Mouse (Mus musculus): Measurements from ENCODE around the gene Dpp6. TPM values are rescaled to one million over a fixed set of nuclear protein-coding genes. Genes with fewer than 3 reads are reported as not detected.

The Dpp6 gene
- total and polyA plus RNA-seq, 3 experiments = not detected

DNA sequence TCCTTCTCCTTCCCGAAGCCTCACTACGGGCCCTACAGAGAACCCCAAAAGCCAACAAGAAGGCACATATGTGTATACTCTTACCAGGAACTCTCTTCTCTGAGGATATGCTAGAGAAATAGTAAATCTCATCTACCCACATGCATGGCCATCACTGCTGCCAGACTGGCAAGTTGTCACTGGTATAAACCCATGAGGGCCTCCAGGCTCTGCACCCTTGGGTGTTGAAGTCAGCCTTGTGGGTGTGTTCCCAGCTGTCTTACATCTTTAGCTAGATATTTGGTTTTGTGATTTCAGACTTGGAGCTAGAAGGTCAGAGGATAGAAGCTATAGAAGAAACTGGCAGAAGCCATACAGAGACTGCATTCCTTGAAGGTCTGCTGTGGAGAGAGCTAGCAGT is 842.0 kb downstream of the Dpp6 start:
- no peak for DNase-seq (ENCODE audit: low read depth, low spot score)
- Histone ChIP-seq H3K36me3 (ENCODE audit: control insufficient read depth in 1 of 2, insufficient read depth in 2 of 2, low read length in 2 of 2) (no peaks in the 10 kb centered on the region), H3K4me1 (ENCODE audit: control insufficient read depth in 1 of 2, insufficient read depth in 2 of 2, low read length in 2 of 2) (no peaks in the 10 kb centered on the region), H3K9me3 (replicated peaks; ENCODE audit: insufficient read depth, low read length) (no peaks in the 10 kb centered on the region), H3K27ac (ENCODE audit: control insufficient read depth, low read depth, low read length) (no peak overlapping the region), H3K4me3 (ENCODE audit: control insufficient read depth in 1 of 2, insufficient read depth in 1 of 2, low read depth in 2 of 2, low read length in 2 of 2) (no peak overlapping the region), H3K27me3 (ENCODE audit: control insufficient read depth in 1 of 2, insufficient read depth in 2 of 2, low read length in 2 of 2) (no peaks in the 10 kb centered on the region), H3K9ac (ENCODE audit: control insufficient read depth, low read depth, low read length, poor library complexity, severe bottlenecking) (no peak overlapping the region), H3K79me2 (ENCODE audit: control insufficient read depth, insufficient read depth, low read length, poor library complexity) (no peaks in the 10 kb centered on the region)
- no peak for TF ChIP-seq RAD21 (IDR thresholded peaks at IDR 0.05; ENCODE audit: low read depth, low read length)
- no peak for TF ChIP-seq GATA1 (IDR thresholded peaks at IDR 0.05; ENCODE audit: low read depth, low read length)
- TF ChIP-seq MAX (IDR thresholded peaks at IDR 0.05; ENCODE audit: low read length) = no peak
- TF ChIP-seq NRF1 (IDR thresholded peaks at IDR 0.05; ENCODE audit: insufficient read depth, low read depth, low read length, poor library complexity, severe bottlenecking) = no peak

DNA sequence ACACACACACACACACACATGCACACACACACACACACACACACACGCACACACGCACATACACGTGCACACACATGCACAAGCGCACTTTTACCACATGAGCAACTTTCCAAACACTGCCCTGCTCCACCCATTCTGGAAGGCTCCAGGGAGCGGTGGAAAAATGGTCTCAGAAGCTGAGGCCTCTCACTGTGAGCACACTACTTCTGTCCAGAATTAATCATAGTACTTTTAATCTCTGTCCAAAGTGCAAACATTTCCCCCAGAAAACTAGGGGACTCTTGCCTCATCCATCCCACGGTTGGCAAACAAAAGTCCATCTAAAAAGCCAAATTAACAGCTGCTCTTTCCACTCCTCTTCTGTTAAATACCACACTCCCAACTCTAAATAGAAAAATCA is 842.8 kb downstream of the Dpp6 start:
- no peak overlapping the region for H3K4me3 ChIP-seq (ENCODE audit: control insufficient read depth in 1 of 2, insufficient read depth in 1 of 2, low read depth in 2 of 2, low read length in 2 of 2)
- H3K79me2 ChIP-seq (ENCODE audit: control insufficient read depth, insufficient read depth, low read length, poor library complexity) = no peaks in the 10 kb centered on the region
- H3K9ac ChIP-seq (ENCODE audit: control insufficient read depth, low read depth, low read length, poor library complexity, severe bottlenecking) = no peak overlapping the region
- H3K36me3 ChIP-seq (ENCODE audit: control insufficient read depth in 1 of 2, insufficient read depth in 2 of 2, low read length in 2 of 2) = no peaks in the 10 kb centered on the region
- H3K27me3 ChIP-seq (ENCODE audit: control insufficient read depth in 1 of 2, insufficient read depth in 2 of 2, low read length in 2 of 2) = no peaks in the 10 kb centered on the region
- no peaks in the 10 kb centered on the region for H3K4me1 ChIP-seq (ENCODE audit: control insufficient read depth in 1 of 2, insufficient read depth in 2 of 2, low read length in 2 of 2)
- H3K9me3 ChIP-seq (replicated peaks; ENCODE audit: insufficient read depth, low read length) = no peaks in the 10 kb centered on the region
- H3K27ac ChIP-seq (ENCODE audit: control insufficient read depth, low read depth, low read length) = no peak overlapping the region
- TF ChIP-seq UBTF (IDR thresholded peaks at IDR 0.05; ENCODE audit: borderline replicate concordance, insufficient read depth, low read depth, low read length) (no peak), POLR2AphosphoS2 (IDR thresholded peaks at IDR 0.05; ENCODE audit: low read length) (no peak), TCF12 (IDR thresholded peaks at IDR 0.05; ENCODE audit: low read depth, low read length) (no peak), CHD2 (IDR thresholded peaks at IDR 0.05; ENCODE audit: low read length) (no peak), MXI1 (IDR thresholded peaks at IDR 0.05; ENCODE audit: low read depth, low read length) (no peak), GATA1 (IDR thresholded peaks at IDR 0.05; ENCODE audit: low read depth, low read length) (no peak), MYB (IDR thresholded peaks at IDR 0.05; ENCODE audit: low read depth, low read length) (no peak), CTCF (IDR thresholded peaks at IDR 0.05 in 2 of 3, conservative IDR thresholded peaks at IDR 0.05 in 1 of 3; ENCODE audit: control insufficient read depth in 1 of 3, insufficient read depth in 1 of 3, low read depth in 2 of 3, low read length in 3 of 3, poor library complexity in 1 of 3, severe bottlenecking in 1 of 3) (no peak), ZMIZ1 (IDR thresholded peaks at IDR 0.05; ENCODE audit: low read depth, low read length) (no peak), TAL1 (IDR thresholded peaks at IDR 0.05; ENCODE audit: low read length) (no peak)
- no peak for DNase-seq (ENCODE audit: low read depth, low spot score)

DNA sequence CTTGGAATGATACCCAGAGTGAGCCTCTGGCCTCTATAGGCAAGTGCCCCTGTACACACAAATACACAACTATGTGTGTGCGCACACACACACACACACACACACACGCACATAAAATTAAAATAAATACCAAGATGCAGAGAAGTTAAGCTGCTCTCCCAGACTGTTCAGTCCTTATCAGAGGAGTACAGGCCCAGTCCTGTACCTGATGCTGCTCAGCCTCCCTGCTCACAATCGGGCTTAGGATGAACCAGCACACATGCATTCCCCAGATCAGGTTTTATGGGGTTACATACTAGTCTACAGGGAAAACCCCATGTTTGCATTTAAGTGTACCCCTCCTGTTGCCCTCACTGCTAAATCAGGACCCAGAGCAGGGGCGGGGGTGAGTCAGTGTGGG is 847.1 kb downstream of the Dpp6 start:
- H3K9me3 ChIP-seq (replicated peaks; ENCODE audit: insufficient read depth, low read length) = no peaks in the 10 kb centered on the region
- H3K27ac ChIP-seq (ENCODE audit: control insufficient read depth, low read depth, low read length) = no peak overlapping the region
- TF ChIP-seq RCOR1 (IDR thresholded peaks at IDR 0.05; ENCODE audit: low read depth, low read length) (no peak), MYC (IDR thresholded peaks at IDR 0.05; ENCODE audit: low read depth, low read length) (no peak), MAX (IDR thresholded peaks at IDR 0.05; ENCODE audit: low read length) (no peak), RAD21 (IDR thresholded peaks at IDR 0.05; ENCODE audit: low read depth, low read length) (no peak), ZMIZ1 (IDR thresholded peaks at IDR 0.05; ENCODE audit: low read depth, low read length) (no peak), UBTF (IDR thresholded peaks at IDR 0.05; ENCODE audit: borderline replicate concordance, insufficient read depth, low read depth, low read length) (no peak), ZC3H11A (IDR thresholded peaks at IDR 0.05; ENCODE audit: low read depth, low read length) (no peak), EP300 (IDR thresholded peaks at IDR 0.05; ENCODE audit: low read depth in 1 of 2, low read length in 2 of 2) (no peak), TBP (IDR thresholded peaks at IDR 0.05; ENCODE audit: low read depth, low read length) (no peak), CHD2 (IDR thresholded peaks at IDR 0.05; ENCODE audit: low read length) (no peak), SMC3 (IDR thresholded peaks at IDR 0.05; ENCODE audit: low read depth, low read length) (no peak), TAL1 (IDR thresholded peaks at IDR 0.05; ENCODE audit: low read length) (no peak), ZNF384 (IDR thresholded peaks at IDR 0.05; ENCODE audit: low read depth, low read length) (no peak), MXI1 (IDR thresholded peaks at IDR 0.05; ENCODE audit: low read depth, low read length) (no peak)
- no peaks in the 10 kb centered on the region for H3K27me3 ChIP-seq (ENCODE audit: control insufficient read depth in 1 of 2, insufficient read depth in 2 of 2, low read length in 2 of 2)
- no peak for DNase-seq (ENCODE audit: low read depth, low spot score)
- H3K79me2 ChIP-seq (ENCODE audit: control insufficient read depth, insufficient read depth, low read length, poor library complexity) = no peaks in the 10 kb centered on the region
- H3K4me3 ChIP-seq (ENCODE audit: control insufficient read depth in 1 of 2, insufficient read depth in 1 of 2, low read depth in 2 of 2, low read length in 2 of 2) = no peak overlapping the region
- H3K36me3 ChIP-seq (ENCODE audit: control insufficient read depth in 1 of 2, insufficient read depth in 2 of 2, low read length in 2 of 2) = no peaks in the 10 kb centered on the region
- H3K9ac ChIP-seq (ENCODE audit: control insufficient read depth, low read depth, low read length, poor library complexity, severe bottlenecking) = no peak overlapping the region
- no peaks in the 10 kb centered on the region for H3K4me1 ChIP-seq (ENCODE audit: control insufficient read depth in 1 of 2, insufficient read depth in 2 of 2, low read length in 2 of 2)

All from MEL (cell line).